Mouse (Mus musculus) heart, postnatal 10 days (tissue): Measurements from ENCODE around the gene Kir3dl1. TPM values are rescaled to one million over a fixed set of nuclear protein-coding genes. Genes with fewer than 3 reads are reported as not detected.
"Not testable (repeated sequence)": the region's sequence is repeated elsewhere in the genome, so short reads cannot be mapped to it uniquely, and the experiment has no call there.

Experiments
- DNase-seq, 2 experiments: peaks; one replicate each; pipeline ENCODE4 v3.0.0; 2021
- intact Hi-C: fragments of 180-260 bp; cut with DNase I; formaldehyde crosslinking; loops from one replicate; pipeline ENCODE4 v1.15.1; 2025
- total RNA-seq, 2 experiments: library from RNA; stranded (reverse); gene quantifications; 2 replicates each; pipeline ENCODE4 v1.2.3; 2021

Gene Kir3dl1
- total RNA-seq, result not detected

GRCm38 (mm10) chrX:136517699-136518098, at the start of gene Kir3dl1:
TSS of gene Kir3dl1 (plus strand) at chrX:136517999.
- DNase-seq, intact Hi-C loops: not testable (repeated sequence)

GRCm38 (mm10) chrX:136543956-136544355, 26.2 kb downstream of the Kir3dl1 start, which contains the start of gene Kir3dl2:
TSS of gene Kir3dl2 (minus strand) at chrX:136544056.
- intact Hi-C loops, DNase-seq: not testable (repeated sequence)

- intact Hi-C loops, DNase-seq: not testable (repeated sequence)
Measured at GRCm38 (mm10) chrX:136569094-136569493, 51.3 kb downstream of the Kir3dl1 start.

Other genes starting within 250 kb of the Kir3dl1 start
- gene Bex3, start 247.7 kb upstream of the Kir3dl1 start, total RNA-seq, result 10 to 100 TPM; 84.6 to 84.9 TPM
- not detected for gene Kir3dl2, start 26.1 kb downstream of the Kir3dl1 start, total RNA-seq
- gene Tceal3, start 72.8 kb downstream of the Kir3dl1 start, total RNA-seq, result under 1 TPM; 0.79 to 0.84 TPM
- gene Tceal1, start 190.0 kb downstream of the Kir3dl1 start, total RNA-seq, result 1 to 10 TPM; 5.1 to 6.2 TPM
- gene Morf4l2, start 225.7 kb downstream of the Kir3dl1 start, total RNA-seq, result 100 to 1,000 TPM; 167 to 171 TPM